Mouse (Mus musculus) skeletal muscle tissue, adult 2 months (tissue): ENCODE measurements around the gene 9530053A07Rik.
"Not testable (repeated sequence)": the region's sequence is repeated elsewhere in the genome, so short reads cannot be mapped to it uniquely, and the experiment has no call there.

ENCODE experiments used
- DNase-seq: peaks from one replicate; pipeline ENCODE4 v3.0.0-alpha.2; 2012; ENCODE audit warnings: low read depth, low spot score

The 9530053A07Rik gene

DNA sequence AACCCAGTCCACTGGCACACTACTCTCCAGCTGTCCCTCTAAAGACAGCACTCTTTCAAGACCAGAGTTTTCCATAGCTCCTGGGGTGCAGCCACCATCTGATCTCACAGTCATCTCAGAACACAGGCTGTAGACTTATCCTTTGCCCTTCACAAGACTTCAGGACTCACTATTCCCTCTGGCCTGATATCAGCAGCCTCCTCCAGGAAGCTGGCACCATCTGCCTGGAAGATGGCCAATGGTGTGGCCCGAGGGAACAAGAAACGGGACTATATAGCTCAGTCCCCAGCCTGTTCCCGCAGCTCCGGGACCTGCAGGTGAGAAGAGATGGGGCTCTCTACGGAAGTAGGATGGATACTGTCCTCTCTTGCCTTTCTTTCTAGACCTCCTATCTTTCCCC, at the start of gene 9530053A07Rik:
Gene 9530053A07Rik, plus strand, starts transcription at position 301 of the 400 bp plus-strand sequence.
- no peak for DNase-seq

DNA sequence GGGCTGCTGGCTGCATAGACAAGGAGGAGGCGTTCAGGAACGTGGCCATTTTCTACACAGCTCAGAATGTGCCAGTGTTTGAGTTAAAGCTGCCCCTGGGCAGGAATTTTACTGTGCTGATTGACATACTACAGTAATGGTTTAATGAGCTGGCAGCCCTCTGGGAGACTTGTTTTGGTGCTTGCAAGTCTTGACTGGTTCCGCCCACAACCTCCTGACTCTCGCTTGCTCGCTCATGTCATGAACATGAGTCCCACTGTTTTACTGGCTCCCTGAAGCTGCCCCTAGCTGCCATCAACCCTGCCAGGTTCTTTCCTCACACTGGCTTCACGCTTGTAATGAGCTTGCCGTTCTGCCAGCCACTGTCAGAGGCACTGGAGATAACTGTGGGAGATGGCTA, 45.1 kb upstream of the 9530053A07Rik start:
- DNase-seq, result no peak

DNA sequence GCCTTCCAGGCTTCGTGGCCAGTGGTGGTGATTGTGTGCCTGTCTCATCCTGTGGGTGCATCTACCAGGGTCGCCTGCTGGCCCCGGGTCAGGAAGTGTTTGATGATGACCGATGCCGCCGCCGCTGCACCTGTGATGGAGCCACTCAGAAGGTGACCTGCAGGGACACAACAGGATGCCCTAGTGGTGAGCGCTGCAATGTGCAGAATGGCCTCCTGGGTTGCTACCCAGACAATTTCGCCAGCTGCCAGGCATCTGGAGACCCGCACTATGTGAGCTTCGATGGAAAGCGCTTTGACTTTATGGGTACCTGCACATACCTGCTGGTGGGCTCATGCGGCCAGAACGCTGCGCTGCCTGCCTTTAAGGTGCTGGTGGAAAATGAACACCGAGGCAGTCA, 43.0 kb upstream of the 9530053A07Rik start:
- DNase-seq, result no peak

DNA sequence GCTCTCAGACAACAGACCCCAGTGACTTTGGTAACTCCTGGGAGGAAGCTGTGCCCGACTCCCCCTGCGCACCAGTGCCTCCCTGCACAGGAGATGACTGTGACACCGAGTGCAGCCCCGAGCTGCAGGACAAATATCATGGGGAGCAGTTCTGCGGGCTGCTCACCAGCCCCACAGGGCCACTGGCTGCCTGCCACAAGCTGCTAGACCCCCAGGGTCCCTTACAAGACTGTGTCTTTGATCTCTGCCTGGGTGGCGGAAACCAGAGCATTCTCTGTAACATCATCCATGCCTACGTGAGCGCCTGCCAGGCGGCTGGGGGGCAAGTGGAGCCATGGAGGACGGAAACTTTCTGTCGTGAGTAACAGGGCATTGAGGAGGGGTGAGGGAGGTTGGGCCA, 35.7 kb upstream of the 9530053A07Rik start:
- no peak for DNase-seq

DNA sequence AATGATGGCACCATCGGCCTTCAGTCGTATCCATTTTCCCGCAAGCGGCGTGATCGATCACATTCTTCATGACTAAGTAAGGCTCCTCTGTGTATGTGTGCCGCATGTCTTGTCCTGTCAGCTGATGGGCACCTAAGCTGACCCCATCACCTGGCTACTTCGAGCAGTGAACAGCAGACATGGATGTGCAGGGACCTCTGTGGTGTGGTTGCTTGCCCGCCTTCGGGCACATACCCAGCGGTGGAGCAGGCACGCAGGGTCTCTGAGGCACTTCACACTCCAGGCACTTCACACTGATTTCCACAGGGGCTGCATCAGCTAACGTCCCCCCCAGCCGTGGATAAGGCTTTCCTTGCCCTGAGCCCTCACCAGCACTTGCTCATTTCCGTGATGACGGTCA, 30.2 kb upstream of the 9530053A07Rik start:
- no peak for DNase-seq

DNA sequence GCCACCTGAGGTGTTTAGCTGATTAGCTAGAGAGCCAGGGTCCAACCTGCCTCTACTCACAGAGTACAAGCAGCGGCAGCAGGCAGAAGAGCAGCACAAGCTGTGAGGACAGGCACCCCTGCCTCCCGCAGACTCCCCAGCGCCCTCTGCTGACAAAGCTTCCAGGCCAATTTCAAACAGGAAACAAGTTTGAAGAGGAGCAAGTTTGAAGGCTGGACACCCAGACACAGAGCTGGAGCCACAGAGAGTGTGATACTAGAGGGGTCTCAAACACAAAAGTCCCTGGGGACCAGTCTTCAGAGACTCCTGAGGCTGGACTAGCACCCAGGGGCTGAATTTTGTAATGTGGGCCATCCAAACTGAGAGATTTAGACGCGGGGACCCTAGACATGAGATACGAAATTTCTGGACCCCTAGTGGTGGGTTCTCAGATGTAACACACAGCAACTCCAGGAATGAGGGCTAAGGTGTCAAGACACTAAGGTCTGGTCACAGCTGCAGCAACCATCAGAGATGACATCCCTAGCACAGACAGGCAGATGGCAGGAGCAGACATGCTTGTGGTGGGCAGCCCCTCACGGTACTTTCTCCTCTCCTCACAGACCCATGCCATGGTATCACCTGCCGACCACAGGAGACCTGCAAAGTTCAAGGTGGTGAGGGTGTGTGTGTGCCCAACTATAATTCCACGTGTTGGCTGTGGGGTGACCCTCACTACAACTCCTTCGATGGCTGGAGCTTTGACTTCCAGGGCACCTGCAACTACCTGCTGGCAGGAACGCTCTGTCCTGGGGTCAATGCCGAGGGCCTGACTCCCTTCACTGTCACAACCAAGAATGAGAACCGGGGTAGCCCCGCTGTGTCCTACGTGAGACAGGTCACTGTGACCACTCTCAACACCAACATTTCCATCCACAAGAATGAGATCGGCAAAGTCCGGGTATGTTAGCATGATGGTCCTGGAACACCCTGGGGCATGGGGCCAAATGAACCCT, 28.4 kb upstream of the 9530053A07Rik start:
- DNase-seq, result no peak

DNA sequence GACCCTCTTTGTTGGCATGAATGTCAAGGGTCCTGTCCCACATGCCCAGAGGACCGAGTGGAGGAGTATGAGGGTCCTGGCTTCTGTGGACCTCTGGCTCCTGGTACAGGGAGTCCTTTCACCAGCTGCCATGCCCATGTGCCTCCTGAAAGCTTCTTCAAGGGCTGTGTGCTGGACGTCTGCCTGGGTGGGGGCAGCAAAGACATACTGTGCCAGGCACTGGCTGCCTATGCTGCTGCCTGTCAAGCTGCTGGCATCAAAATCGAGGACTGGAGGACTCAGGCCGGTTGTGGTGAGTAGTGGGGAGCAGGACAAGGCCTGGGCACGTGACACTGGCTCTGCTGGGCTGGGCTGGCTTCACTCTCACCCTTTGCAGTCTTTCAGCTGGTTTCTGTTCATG, 26.3 kb upstream of the 9530053A07Rik start:
- DNase-seq, result not testable (repeated sequence)

DNA sequence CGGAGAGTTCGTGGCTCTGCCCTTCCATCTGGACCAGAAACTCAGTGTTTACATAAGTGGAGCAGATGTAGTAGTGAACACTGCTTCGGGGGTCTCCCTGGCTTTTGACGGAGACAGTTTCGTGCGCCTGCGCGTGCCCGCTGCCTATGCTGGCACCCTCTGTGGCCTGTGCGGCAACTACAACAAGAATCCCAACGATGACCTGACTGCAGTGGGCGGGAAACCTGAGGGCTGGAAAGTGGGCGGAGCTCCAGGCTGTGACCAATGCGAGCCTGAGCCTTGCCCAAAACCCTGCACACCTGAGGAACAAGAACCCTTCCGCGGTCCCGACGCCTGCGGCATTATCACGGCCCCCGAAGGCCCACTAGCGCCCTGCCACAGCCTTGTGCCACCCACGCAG, 24.6 kb upstream of the 9530053A07Rik start:
- DNase-seq, result no peak

DNA sequence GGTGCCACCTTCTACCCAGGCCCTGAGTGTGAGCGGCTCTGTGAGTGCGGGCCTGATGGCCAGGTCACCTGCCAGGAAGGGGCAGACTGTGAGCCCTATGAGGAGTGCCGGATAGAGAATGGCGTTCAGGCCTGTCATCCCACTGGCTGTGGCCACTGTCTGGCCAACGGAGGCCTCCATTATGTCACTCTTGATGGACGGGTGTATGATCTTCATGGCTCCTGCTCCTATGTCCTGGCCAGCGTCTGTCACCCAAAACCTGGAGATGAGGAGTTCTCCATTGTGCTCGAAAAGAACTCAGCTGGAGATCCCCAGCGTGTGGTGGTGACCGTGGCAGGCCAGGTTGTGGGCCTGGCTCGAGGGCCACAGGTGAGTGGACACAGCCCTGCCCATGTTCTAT, 23.0 kb upstream of the 9530053A07Rik start:
- no peak for DNase-seq

DNA sequence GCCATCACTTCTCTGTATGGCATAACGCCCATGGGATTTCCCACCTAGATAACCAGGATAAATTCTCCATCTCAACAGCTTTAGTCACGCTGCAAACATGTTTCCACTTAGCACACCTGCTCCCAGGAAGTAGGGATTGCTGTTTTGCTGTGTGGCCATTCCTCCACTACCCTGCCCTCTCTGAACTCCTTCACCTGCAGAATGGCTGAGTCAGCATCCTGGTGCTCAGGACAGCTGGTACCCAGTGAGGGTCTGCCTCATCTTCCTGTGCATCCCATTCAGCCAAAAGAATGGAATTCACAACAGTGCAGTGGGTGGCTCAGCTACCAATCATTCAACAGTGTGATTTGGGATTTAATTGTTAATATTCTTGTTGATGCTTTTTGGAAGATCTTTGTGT, 14.6 kb upstream of the 9530053A07Rik start:
- DNase-seq, result no peak

DNA sequence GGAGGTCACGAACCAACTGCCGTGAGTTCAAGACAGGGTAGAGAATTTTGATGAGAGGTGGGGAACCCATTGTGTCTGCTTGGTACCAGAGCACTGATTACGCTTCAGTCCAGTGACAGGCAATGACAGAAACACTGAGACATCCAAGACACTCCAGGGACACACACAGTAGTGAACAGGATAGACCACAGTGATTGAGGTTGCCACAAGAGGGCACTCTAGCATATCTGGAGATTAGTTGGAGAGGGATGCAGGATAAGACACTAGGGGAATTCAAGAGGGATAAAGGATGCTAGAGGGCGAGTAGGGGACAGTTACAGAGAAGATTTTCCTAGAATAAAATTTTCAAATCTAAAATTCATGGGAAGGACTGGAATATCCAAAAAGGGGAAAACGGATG, 8.3 kb downstream of the 9530053A07Rik start:
- no peak for DNase-seq

DNA sequence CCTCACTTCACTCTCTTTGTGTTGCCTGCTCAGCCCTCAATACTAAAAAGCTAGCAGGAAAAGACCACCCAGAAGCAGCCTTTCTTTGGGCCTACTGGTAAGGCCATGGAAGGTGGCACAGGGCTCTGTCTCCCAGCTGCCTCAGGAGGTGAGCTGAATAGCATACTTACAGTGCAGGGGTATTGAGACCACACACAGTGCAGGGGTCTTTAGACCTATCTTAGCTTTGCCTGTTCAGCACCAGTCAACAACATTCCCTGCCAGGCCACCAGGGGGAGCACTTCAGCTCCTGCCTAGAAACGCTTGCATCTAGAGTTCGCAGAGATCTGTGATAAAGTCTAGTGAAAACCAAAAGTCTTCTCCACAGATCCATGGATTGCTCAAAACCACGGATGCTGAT, 19.0 kb downstream of the 9530053A07Rik start:
- peak; percentile 32 for DNase-seq

DNA sequence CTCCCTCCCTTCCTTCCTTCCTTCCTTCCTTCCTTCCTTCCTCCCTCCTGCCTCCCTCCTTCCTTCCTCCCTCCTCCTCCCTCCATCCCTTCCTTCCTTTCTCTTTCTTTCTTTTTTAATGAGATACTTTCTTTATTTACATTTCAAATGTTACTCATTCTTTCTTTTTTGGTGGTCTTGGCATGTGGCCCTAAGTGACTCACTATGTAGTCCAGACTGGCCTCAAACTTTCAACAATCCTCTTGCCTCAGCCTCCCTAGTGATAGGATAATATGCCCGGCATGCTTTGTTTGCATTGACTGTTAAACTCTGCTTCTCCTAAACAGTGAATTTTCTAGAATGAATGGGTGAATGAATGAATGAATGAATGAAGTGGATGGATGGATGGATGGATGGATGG, 20.6 kb downstream of the 9530053A07Rik start:
- DNase-seq, result no peak

DNA sequence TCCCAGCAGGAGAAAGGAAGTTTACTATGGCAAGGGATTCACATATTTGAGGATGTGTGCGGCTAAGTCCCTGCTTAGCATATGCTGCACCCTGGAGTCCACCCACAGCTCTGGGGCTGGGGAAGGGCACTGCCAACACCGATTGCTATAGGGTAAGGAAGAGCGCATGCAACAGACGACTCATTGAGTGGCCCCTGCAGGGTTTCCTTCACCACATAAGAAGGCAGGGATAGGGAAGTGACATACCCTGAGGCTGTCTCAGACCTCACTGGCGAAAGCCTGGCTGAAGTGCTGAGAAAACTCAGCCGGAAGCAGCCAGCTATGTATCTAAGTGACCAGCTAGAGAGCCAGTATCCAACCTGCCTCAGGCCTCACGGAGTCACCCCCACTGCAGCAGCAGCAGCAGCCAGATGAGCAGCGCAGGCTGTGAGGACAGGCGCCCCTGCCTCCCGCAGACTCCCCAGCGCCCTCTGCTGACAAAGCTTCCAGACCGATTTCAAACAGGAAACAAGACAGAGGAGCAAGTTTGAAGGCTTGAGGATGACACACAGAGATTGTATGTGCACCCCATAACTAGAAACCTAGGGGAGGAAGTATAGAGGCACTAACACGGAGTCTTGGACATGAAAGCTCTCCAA, 22.4 kb downstream of the 9530053A07Rik start:
- DNase-seq, result no peak

DNA sequence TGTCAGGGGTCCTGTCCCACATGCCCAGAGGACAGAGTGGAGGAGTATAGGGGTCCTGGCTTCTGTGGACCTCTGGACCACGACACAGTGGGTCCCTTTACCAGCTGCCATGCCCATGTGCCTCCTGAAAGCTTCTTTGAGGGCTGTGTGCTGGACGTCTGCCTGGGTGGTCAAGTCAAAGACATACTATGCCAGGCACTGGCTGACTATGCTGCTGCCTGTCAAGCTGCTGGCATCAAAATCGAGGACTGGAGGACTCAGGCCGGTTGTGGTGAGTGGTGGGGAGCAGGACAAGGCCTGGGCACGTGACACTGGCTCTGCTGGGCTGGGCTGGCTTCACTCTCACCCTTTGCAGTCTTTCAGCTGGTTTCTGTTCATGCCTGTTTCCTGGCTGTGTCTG, 24.3 kb downstream of the 9530053A07Rik start:
- DNase-seq, result not testable (repeated sequence)

DNA sequence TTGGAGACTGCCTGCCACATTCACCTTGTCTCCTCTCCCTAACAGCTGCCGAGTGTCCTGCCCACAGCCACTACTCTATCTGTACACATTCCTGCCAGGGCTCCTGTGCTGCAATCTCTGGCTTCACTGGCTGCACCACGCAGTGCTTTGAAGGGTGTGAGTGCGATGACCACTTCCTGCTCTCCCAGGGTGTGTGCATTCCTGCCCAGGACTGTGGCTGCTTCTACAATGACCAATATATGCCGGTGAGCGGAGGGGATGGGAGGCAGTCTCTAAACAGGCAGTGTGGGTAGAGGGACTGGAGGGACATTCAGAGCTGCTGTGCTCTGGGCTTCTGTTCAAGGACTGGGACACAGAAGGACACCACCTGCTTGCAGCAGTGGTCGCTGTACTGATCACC, 30.0 kb downstream of the 9530053A07Rik start:
- DNase-seq, result no peak

DNA sequence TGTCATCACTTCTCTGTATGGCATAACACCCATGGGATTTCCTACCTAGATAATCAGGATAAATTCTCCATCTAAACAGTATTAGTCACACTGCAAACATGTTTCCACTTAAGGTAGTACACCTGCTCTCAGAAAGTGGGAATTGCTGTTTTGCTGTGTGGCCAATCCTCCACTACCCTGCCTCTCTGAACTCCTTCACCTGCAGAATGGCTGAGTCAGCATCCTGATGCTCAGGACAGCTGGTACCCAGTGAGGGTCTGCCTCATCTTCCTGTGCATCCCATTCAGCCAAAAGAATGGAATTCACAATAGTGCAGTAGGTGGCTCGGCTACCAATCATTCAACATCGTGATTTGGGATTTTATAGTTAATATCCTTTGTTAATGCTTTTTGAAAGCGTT, 30.6 kb downstream of the 9530053A07Rik start:
- DNase-seq, result no peak

DNA sequence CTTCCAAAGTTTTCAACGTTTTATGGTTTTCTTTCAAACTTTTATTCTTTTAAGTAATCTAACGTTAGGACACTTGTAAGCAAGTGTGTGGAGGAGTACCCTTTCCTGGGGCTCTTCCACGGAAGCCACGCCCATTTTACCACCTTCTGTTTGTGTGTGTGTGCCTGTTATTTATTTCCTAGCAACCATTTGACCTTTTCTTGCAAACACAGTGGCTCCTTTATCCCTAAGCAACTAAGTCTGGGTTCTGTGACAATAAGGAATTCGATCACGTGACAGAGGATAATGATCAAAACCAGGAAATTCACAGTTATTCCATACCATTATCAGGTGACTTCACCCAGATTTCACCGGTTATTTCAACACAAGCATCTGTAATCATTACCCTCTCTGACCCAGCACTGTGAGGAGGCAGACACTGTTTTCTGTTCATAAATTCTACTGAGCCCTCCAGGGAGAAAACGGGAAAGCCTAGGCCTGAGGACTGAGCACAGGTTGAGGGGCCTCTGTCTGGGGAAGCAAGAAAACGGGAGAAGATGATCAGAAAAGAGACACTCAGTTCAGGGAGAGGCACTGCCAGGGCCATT, 32.0 kb downstream of the 9530053A07Rik start:
- no peak for DNase-seq

DNA sequence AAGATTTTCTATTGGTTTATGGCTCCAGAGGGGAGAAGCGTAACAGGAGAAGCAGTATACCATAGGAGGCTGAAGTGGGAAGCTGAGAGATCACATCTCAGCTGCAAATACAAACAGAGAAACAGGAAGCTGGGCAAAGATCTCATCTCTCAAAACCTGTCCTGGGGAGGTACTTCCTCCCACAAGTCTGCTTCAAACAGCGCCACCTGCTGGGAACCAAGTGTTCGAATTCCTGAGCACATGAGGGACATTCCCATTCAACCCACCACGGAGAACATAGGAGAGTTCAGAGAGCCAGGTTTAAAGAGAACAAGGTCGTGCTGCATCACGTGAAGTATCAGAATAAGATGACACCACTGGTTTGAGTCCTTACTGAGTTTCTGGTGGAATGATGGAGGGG, 36.1 kb downstream of the 9530053A07Rik start:
- DNase-seq, result no peak

DNA sequence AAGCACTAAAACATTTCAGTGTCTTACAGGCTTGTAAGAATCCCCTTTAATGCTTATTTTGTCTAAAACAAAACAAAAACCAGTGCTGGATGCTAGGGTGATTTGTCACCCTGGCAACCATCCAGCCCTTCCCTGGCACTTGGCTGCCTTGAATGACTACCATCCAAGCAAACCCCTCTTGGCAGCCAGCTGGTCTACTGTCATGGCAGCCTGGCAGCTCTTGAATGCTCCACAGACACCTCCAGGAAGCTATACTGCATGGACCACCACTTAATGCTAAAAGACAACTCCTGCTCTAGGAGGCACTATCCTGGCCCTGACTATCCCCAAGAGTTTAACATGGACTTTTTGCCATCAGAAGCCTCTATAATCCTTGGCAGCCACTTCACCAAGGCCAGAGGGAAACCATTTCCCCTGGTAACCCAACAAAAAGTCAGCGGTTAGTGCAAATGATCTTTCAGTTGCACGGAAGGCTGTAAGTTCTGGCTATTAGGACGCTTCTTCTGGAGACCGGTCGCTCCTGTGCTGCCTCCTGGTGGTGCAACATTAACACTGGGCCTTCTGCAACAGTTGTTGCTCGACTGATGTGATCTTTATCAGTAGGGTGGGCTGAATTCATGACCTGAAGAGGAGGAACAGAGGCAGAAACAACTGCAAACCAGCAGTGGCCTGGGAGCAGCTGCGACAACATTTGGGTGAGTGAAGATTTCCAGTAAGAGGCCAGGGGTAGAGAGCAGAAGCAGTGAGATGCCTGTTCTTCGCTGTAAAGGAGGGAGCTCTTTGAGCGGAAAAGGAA, 39.3 kb downstream of the 9530053A07Rik start:
- DNase-seq, result no peak

DNA sequence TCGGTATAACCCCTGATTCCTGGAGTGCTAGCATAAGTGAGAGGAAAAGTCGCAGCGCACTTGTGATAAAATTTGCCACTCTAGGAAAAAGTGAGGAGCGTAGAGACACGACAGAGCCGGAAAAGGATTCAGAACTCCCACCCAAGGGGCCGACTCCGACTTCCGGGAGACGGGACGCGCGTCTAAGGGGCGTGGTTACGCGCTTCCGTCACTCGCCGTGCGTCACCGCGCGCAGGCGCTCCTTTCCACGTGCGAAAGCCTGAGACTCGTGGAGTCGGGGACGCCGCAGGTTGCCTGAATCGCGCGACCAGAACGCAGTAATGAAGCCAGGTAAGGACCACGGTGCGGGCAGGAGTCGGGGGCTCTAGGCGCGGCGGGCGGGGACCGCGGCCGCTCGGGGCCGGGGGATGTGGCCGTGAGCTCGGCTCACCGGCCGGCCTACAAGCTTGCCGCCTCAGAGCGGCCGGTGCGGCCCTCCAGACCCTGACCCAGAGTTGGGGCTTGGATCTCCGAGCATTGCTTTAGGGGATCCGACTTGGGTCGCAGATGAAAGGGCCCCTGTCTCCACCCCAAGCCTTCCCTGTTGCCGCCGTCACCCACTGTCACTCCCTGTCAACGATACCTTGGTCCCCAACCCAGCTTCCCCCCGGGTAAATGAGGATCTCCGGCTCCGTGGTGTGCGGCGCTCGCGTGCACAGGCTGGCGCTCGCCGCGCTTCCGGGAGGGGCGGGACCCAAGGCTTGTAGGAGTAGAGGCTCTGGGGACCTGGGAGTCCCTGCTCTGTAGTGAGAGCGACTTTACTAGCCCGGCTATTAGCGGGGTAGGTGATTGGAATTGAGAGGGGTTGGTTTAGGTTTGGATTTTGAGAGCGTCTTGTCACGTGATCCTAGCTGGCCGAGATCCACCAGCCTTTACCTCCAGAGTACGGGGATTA, 40.5 kb downstream of the 9530053A07Rik start, which contains the start of gene Fbl:
Gene Fbl, plus strand, starts transcription at position 222 of the 934 bp plus-strand sequence.
- peak; percentile 87 for DNase-seq
